Mouse (Mus musculus) G1E (cell line): ENCODE measurements around the gene Tbc1d9b. TPM values are rescaled to one million over a fixed set of nuclear protein-coding genes. Genes with fewer than 3 reads are reported as not detected.
"Not testable (repeated sequence)": the region's sequence is repeated elsewhere in the genome, so short reads cannot be mapped to it uniquely, and the experiment has no call there.

ENCODE experiments used
- ATAC-seq: 2 replicates; pipeline ENCODE4 v1.8.0; 2016; ENCODE audit warnings: mild to moderate bottlenecking; ENCODE audit not compliant: insufficient number of reproducible peaks, poor library complexity, low FRiP score, severe bottlenecking; ENCODE audit errors: extremely low read depth
- DNase-seq: peaks from one replicate; pipeline ENCODE4 v3.0.0; 2012; ENCODE audit warnings: low spot score
- H3K27me3 ChIP-seq: 2 replicates; pipeline ENCODE4 v1.6.1; 2012; ENCODE audit warnings: mild to moderate bottlenecking, low read length, inconsistent platforms; ENCODE audit not compliant: insufficient read depth
- H3K36me3 ChIP-seq: replicated peaks from 2 replicates; pipeline ENCODE3; 2012; ENCODE audit warnings: mild to moderate bottlenecking, inconsistent platforms
- H3K4me1 ChIP-seq: 2 replicates; pipeline ENCODE4 v1.6.1; 2012; ENCODE audit warnings: low read depth, low read length, inconsistent platforms, mixed read lengths; ENCODE audit not compliant: insufficient read depth
- H3K4me3 ChIP-seq: 2 replicates; pipeline ENCODE4 v1.5.1; 2012; ENCODE audit warnings: low read depth, mild to moderate bottlenecking, inconsistent platforms, low read length, moderate library complexity, mixed read lengths
- H3K9me3 ChIP-seq: replicated peaks from 2 replicates; pipeline ENCODE4 v1.6.1; 2012; ENCODE audit warnings: inconsistent platforms
- CTCF ChIP-seq: IDR thresholded peaks from 2 replicates; pipeline ENCODE4 v1.5.1; 2012; ENCODE audit warnings: low read depth, low read length, inconsistent platforms, mixed read lengths
- GATA1 ChIP-seq: IDR thresholded peaks from 2 replicates; pipeline ENCODE4 v1.6.1; 2012; ENCODE audit warnings: borderline replicate concordance, low read length, inconsistent platforms, mixed read lengths
- GATA2 ChIP-seq: IDR thresholded peaks from 2 replicates; pipeline ENCODE4 v1.6.1; 2012; ENCODE audit warnings: low read depth, low read length, inconsistent platforms, borderline replicate concordance
- POLR2AphosphoS5 ChIP-seq: IDR thresholded peaks from 2 replicates; pipeline ENCODE4 v1.6.1; 2012; ENCODE audit warnings: low read depth, low read length, inconsistent platforms; ENCODE audit not compliant: insufficient replicate concordance
- TAL1 ChIP-seq: conservative IDR thresholded peaks from 2 replicates; pipeline ENCODE4 v1.6.1; 2012; ENCODE audit warnings: low read depth, low read length, inconsistent platforms, mixed read lengths
- polyA plus RNA-seq: library from polyadenylated mRNA; stranded (reverse); fragments of >175 nt; gene quantifications from 2 replicates; pipeline ENCODE4 v1.2.3, GENCODE M21; 2012
- total RNA-seq, 2 experiments: library from RNA; stranded (forward) in 1 of 2; stranded (reverse) in 1 of 2; fragments of 200-1000 nt in 1 of 2; fragments of >200 nt in 1 of 2; fragmentation: Nextera tagmentation in 1 of 2; gene quantifications; 2 replicates each; pipeline ENCODE4 v1.2.3; 2014 to 2017

Tbc1d9b gene
- total and polyA plus RNA-seq, 3 experiments: 97.7 to 137 (median 113) TPM

DNA sequence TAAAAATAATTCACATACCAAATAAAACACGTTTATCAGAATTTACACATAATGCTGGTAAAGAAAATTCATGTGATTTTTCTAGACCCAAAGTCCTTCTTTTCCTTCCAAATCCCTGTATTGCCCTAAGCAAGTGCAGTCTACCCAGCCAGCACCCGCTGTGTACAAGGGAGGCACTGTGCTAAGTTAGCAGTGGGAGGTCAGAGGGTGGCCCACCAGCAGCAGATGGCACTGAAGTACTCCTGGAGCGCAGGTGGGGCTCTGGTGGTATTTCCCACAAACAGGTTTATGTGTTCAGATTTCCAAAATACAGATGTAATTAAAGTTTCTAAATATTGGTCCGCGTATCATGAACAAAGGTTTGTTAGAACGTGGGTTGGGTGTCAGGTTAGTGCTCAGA lies 34.1 kb upstream of the Tbc1d9b start:
- no peaks in the 10 kb centered on the region for H3K4me1 ChIP-seq
- TF ChIP-seq GATA2 (no peak), CTCF (no peak), POLR2AphosphoS5 (no peak), TAL1 (no peak), GATA1 (no peak)
- no peaks in the 10 kb centered on the region for H3K27me3 ChIP-seq
- H3K4me3 ChIP-seq: no peak overlapping the region
- ATAC-seq (no peak), DNase-seq (no peak)
- no peaks in the 10 kb centered on the region for H3K9me3 ChIP-seq
- H3K36me3 ChIP-seq: peaks cover 87% of the 10 kb centered on the region

GRCm38 (mm10) chr11:50098961-50099481 lies 32.2 kb upstream of the Tbc1d9b start:
- Histone ChIP-seq H3K4me1 (peaks cover 7% of the 10 kb centered on the region; the same call in 1 of the 2 replicates), H3K9me3 (no peaks in the 10 kb centered on the region), H3K27me3 (no peaks in the 10 kb centered on the region; the same call in 1 of the 2 replicates), H3K36me3 (peaks cover 89% of the 10 kb centered on the region), H3K4me3 (no peak overlapping the region)
- no peak for TF ChIP-seq CTCF
- TF ChIP-seq GATA1: no peak
- TF ChIP-seq GATA2: no peak
- TF ChIP-seq TAL1: no peak
- no peak for TF ChIP-seq POLR2AphosphoS5
- DNase-seq (no peak), ATAC-seq (no peak)

- Histone ChIP-seq H3K4me1 (peaks cover 11% of the 10 kb centered on the region), H3K4me3 (no peak overlapping the region), H3K9me3 (no peaks in the 10 kb centered on the region), H3K36me3 (peaks cover 90% of the 10 kb centered on the region), H3K27me3 (no peaks in the 10 kb centered on the region; the same call in 1 of the 2 replicates)
- ATAC-seq (no peak), DNase-seq (no peak)
- TF ChIP-seq POLR2AphosphoS5: no peak
- TF ChIP-seq GATA1: no peak
- TF ChIP-seq TAL1: no peak
- TF ChIP-seq GATA2: no peak
- TF ChIP-seq CTCF: no peak
Observed at GRCm38 (mm10) chr11:50099692-50100091, 31.5 kb upstream of the Tbc1d9b start.

DNA sequence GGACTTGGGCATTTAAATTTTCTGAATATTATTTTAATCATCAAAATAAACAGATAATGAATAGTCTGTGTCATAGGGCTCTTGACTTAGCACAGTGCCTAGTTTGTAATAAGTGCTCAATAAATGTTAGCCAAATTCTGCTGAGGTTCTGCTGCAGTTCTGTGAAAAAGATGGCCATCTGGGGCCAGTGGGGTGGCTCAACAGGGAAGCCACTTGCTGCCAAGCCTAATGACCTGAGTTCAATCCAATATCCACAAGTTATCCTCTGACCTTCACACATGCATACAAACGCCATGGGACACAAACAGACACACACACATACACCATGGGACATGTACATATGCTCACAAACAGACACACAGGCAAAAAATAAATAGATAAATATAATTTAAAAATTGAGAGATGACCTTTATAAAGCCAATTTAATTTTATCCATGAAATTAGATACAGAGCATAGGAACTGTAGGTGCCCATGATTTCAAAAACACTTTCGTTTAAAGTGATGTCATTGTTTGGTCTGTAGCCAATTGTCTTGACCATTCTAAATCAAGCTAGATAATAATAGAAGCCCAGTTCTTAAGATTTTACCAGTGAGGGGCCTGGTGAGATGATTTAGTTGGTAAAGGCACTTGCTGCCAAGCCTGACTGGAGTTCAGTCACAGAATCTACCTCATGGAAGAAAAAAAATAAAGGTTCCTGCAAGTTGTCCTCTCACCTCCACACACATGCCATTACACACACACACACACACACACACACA lies 30.5 kb upstream of the Tbc1d9b start:
- no peak for DNase-seq
- Histone ChIP-seq H3K4me1 (peaks cover 16% of the 10 kb centered on the region), H3K4me3 (no peak overlapping the region), H3K9me3 (no peaks in the 10 kb centered on the region), H3K36me3 (peaks cover 87% of the 10 kb centered on the region), H3K27me3 (no peaks in the 10 kb centered on the region; the same call in 1 of the 2 replicates)
- ATAC-seq: no peak
- TF ChIP-seq TAL1: no peak
- TF ChIP-seq GATA2: no peak
- no peak for TF ChIP-seq POLR2AphosphoS5
- TF ChIP-seq GATA1: no peak
- TF ChIP-seq CTCF: no peak

DNA sequence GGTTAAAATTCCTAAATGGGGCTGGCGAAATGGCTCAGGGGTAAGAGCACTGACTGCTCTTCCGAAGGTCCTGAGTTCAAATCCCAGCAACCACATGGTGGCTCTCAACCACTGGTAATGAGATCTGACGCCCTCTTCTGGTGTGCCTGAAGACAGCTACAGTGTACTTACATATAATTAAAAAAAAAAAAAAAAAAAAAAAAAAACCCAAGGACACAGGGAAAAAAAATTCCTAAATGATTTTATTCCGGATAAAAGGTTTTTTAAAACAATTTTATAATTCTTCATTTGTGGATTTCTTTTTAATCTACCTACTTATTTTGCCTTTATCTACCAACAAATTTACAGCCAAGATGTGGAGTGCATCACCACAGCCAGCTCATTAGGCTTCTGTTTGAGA lies 29.2 kb upstream of the Tbc1d9b start:
- H3K4me1 ChIP-seq: peaks cover 21% of the 10 kb centered on the region
- H3K36me3 ChIP-seq: peaks cover 87% of the 10 kb centered on the region
- H3K9me3 ChIP-seq, H3K27me3 ChIP-seq, ATAC-seq, H3K4me3 ChIP-seq, DNase-seq: not testable (repeated sequence)

GRCm38 (mm10) chr11:50104016-50104415 lies 27.2 kb upstream of the Tbc1d9b start:
- DNase-seq (no peak), ATAC-seq (no peak)
- Histone ChIP-seq H3K27me3 (no peaks in the 10 kb centered on the region; the same call in 1 of the 2 replicates), H3K36me3 (peaks cover 80% of the 10 kb centered on the region), H3K4me1 (peaks cover 30% of the 10 kb centered on the region), H3K9me3 (no peaks in the 10 kb centered on the region), H3K4me3 (no peak overlapping the region)
- TF ChIP-seq CTCF (no peak), POLR2AphosphoS5 (no peak), TAL1 (no peak), GATA1 (no peak), GATA2 (no peak)

GRCm38 (mm10) chr11:50105237-50105636 lies 26.0 kb upstream of the Tbc1d9b start:
- Histone ChIP-seq H3K27me3 (no peaks in the 10 kb centered on the region; the same call in 1 of the 2 replicates), H3K4me3 (no peak overlapping the region), H3K9me3 (no peaks in the 10 kb centered on the region), H3K36me3 (peaks cover 74% of the 10 kb centered on the region), H3K4me1 (peaks cover 30% of the 10 kb centered on the region)
- TF ChIP-seq CTCF: no peak
- TF ChIP-seq TAL1: no peak
- no peak for TF ChIP-seq POLR2AphosphoS5
- TF ChIP-seq GATA1: no peak
- no peak for TF ChIP-seq GATA2
- ATAC-seq (no peak), DNase-seq (no peak)
